Mouse (Mus musculus) limb, embryonic 14.5 days (tissue): ENCODE data around the gene Ift52. TPM values are rescaled to one million over a fixed set of nuclear protein-coding genes. Genes with fewer than 3 reads are reported as not detected.

ENCODE experiments used
- ATAC-seq: fragments of 200-750 bp; cut with Nextera tagmentation; 2 replicates; pipeline ENCODE4 v1.8.0; 2017; ENCODE audit warnings: low read depth, moderate number of reproducible peaks, moderate TSS enrichment; ENCODE audit not compliant: low FRiP score
- DNase-seq: peaks from one replicate; pipeline ENCODE4 v3.0.0-alpha.2; 2015; ENCODE audit warnings: low spot score
- H3K27ac ChIP-seq: fragments of 300-500 bp; sonication (generic); replicated peaks from 2 replicates; pipeline ENCODE4 v1.5.1; 2014; ENCODE audit warnings: low read depth, mild to moderate bottlenecking, low read length, moderate library complexity, mixed read lengths
- H3K27me3 ChIP-seq: fragments of 300-500 bp; sonication (generic); 2 replicates; pipeline ENCODE4 v1.6.1; 2014; ENCODE audit warnings: low read length, mixed read lengths; ENCODE audit not compliant: control insufficient read depth, insufficient read depth
- H3K36me3 ChIP-seq: fragments of 300-500 bp; sonication (generic); 2 replicates; pipeline ENCODE4 v1.6.1; 2014; ENCODE audit warnings: mild to moderate bottlenecking, low read length, moderate library complexity, mixed read lengths; ENCODE audit not compliant: control insufficient read depth, insufficient read depth
- H3K4me1 ChIP-seq: fragments of 300-500 bp; sonication (generic); 2 replicates; pipeline ENCODE4 v1.6.1; 2014; ENCODE audit warnings: antibody characterized with exemption, low read length, mixed read lengths; ENCODE audit not compliant: control insufficient read depth, insufficient read depth
- H3K4me2 ChIP-seq: fragments of 300-500 bp; sonication (generic); replicated peaks from 2 replicates; pipeline ENCODE4 v1.6.1; 2014; ENCODE audit warnings: low read depth, mild to moderate bottlenecking, low read length, moderate library complexity; ENCODE audit not compliant: severe bottlenecking
- H3K4me3 ChIP-seq: fragments of 300-500 bp; sonication (generic); replicated peaks from 2 replicates; pipeline ENCODE4 v1.5.1; 2014; ENCODE audit warnings: low read length
- H3K9ac ChIP-seq: fragments of 300-500 bp; sonication (generic); 2 replicates; pipeline ENCODE4 v1.6.1; 2014; ENCODE audit warnings: mild to moderate bottlenecking, low read depth, low read length, moderate library complexity; ENCODE audit not compliant: severe bottlenecking
- H3K9me3 ChIP-seq: fragments of 300-500 bp; sonication (generic); 2 replicates; pipeline ENCODE4 v1.6.1; 2016; ENCODE audit warnings: low read length; ENCODE audit not compliant: control insufficient read depth
- POLR2A ChIP-seq: fragments of 200-500 bp; IDR thresholded peaks from 2 replicates; pipeline ENCODE4 v1.8.0; 2012; ENCODE audit warnings: inconsistent platforms, mild to moderate bottlenecking, moderate library complexity, borderline replicate concordance; ENCODE audit not compliant: insufficient read depth, insufficient read length; ENCODE audit errors: extremely low read depth
- WGBS: fragments of 180-500 bp; shearing (Covaris S2); extraction: QIAGEN DNeasy Blood & Tissue Kit; methylation state at CpG from one replicate; pipeline ENCODE4 v1.1.7; 2014; 5-methylcytosine and 5-hydroxymethylcytosine counted together
- polyA plus RNA-seq, 2 experiments: library from polyadenylated mRNA; depleted of rRNA in 1 of 2; stranded (reverse) in 1 of 2; unstranded in 1 of 2; fragments of >200 nt; fragmentation: Nextera tagmentation in 1 of 2; extraction: Ambion mirVana in 1 of 2; gene quantifications; 2 replicates each; pipeline versions ENCODE4 v1.2.1 to v1.2.3; 2012 to 2014

Gene Ift52
- polyA plus RNA-seq, 2 experiments: 39.7 to 45.8 TPM

DNA sequence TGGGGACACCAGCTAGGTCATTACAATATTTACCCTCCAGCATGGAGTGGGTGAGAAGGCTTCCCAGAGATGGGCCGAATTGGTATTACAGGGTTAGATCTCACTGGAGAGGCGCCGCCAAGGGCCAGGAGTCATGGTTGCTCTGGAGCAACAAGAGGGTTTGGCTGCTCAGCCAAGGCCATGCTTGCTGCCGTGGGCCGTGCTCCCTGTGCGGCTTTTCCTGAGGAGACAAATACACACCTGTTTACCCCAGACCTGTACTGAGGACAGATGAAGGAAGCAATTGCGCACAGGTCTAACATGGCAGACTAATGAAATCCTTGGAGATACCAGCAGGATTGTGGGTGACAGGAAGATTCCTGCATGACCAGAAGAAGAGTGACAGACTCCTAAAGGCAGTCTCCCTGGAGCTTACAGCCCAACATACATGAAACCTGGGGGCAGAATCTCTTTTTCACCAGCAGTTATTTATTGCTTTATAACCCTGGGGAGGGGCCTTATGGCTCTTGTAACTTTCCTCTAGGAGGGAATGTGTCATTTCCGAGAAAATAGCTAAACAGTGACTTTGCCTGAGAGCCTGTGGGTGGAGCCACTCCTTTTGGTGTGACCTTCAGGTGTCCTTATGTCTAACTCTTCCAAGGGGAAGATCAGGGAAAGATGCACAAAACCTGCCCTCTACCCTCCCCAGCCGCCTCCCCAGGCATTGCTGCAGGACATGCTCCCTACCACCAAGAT is 56.0 kb downstream of the Ift52 start:
- WGBS: 86% methylated on average over 9 of the region's 9 CpGs
- Histone ChIP-seq H3K27me3 (no peaks in the 10 kb centered on the region), H3K27ac (no peak overlapping the region), H3K4me1 (no peaks in the 10 kb centered on the region), H3K9ac (no peak overlapping the region), H3K4me3 (no peak overlapping the region), H3K4me2 (no peak overlapping the region), H3K36me3 (peaks cover 48% of the 10 kb centered on the region), H3K9me3 (no peaks in the 10 kb centered on the region)
- no peak for TF ChIP-seq POLR2A
- ATAC-seq (no peak), DNase-seq (no peak)

DNA sequence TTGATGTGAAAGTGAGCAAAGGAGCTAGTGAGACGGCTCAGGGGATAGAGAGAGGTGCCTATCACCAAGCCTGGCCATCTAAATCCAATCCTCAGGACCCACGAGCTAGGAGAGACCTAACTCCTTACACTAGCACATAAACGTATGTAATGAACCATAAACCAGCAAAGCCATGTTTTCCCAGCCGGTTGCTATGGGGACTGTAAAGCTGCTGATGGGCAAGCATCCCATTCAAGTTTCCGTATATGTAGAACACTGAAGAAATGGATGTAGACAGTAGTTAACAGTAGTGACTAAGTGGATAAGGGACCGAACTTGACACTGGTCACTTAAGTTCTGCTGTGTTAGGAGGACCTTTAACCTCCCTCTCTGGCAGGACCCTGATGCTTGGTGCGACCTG is 56.9 kb downstream of the Ift52 start:
- no peaks in the 10 kb centered on the region for H3K27me3 ChIP-seq

DNA sequence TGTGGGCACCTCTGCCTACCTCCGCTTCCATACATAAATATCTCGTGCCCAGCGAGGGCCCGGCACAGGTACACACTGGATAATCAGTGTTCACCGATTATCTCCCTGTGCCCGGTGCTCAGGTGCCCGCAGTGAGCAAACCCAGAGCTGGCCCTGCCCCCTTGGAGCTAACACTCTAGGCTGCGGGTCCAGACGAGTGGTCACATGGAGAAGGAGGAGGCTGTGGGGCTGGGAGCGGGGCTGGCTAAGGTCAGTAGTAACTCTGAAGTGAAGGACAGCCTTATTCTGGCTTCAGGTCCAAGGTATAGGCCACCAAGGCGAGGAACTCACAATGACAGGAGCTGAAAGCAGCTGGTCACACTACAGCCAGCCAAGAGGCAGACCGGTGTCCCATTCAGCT is 57.7 kb downstream of the Ift52 start:
- no peak overlapping the region for H3K9ac ChIP-seq
- no peak for ATAC-seq
- WGBS: 93% methylated on average over 12 of the region's 12 CpGs
- no peaks in the 10 kb centered on the region for H3K4me1 ChIP-seq
- no peaks in the 10 kb centered on the region for H3K9me3 ChIP-seq
- H3K27ac ChIP-seq: no peak overlapping the region
- no peaks in the 10 kb centered on the region for H3K27me3 ChIP-seq
- no peak for TF ChIP-seq POLR2A
- no peak overlapping the region for H3K4me2 ChIP-seq
- H3K36me3 ChIP-seq: peaks cover 40% of the 10 kb centered on the region
- DNase-seq: no peak
- H3K4me3 ChIP-seq: no peak overlapping the region

More for the DNA sequence above, 56.9 kb downstream of the Ift52 start:
- H3K4me2 ChIP-seq: no peak overlapping the region
- TF ChIP-seq POLR2A: no peak
- no peak overlapping the region for H3K4me3 ChIP-seq
- ATAC-seq (no peak), DNase-seq (no peak)
- H3K9me3 ChIP-seq: no peaks in the 10 kb centered on the region
- H3K27ac ChIP-seq: no peak overlapping the region
- peaks cover 43% of the 10 kb centered on the region for H3K36me3 ChIP-seq
- 80% methylated on average over 7 of the region's 7 CpGs for WGBS
- no peaks in the 10 kb centered on the region for H3K4me1 ChIP-seq
- H3K9ac ChIP-seq: no peak overlapping the region

DNA sequence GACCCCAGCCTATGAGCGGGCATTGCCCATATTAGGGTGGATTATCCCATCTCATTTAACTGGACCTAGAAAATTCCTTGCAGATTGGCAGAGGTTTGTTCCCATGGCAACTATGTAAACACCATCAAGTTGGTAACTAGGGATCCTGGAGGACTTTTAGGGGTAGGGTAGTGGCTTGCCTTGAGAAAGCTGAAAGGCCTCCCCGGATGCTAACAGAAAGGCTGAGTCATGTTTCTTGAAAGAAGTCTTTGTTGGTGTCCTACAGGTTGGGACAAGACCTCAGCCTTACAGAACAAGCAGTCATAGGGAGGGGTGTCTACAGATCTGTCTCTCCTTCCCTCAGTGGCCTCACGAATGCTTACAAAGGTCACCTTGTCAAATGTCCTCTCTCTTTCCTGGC is 58.1 kb downstream of the Ift52 start:
- Histone ChIP-seq H3K4me1 (no peaks in the 10 kb centered on the region), H3K4me3 (no peak overlapping the region), H3K9ac (no peak overlapping the region), H3K27ac (no peak overlapping the region), H3K9me3 (no peaks in the 10 kb centered on the region), H3K4me2 (no peak overlapping the region), H3K36me3 (peaks cover 38% of the 10 kb centered on the region), H3K27me3 (no peaks in the 10 kb centered on the region)
- 78% methylated on average over 3 of the region's 3 CpGs for WGBS
- DNase-seq (no peak), ATAC-seq (no peak)
- TF ChIP-seq POLR2A: no peak

DNA sequence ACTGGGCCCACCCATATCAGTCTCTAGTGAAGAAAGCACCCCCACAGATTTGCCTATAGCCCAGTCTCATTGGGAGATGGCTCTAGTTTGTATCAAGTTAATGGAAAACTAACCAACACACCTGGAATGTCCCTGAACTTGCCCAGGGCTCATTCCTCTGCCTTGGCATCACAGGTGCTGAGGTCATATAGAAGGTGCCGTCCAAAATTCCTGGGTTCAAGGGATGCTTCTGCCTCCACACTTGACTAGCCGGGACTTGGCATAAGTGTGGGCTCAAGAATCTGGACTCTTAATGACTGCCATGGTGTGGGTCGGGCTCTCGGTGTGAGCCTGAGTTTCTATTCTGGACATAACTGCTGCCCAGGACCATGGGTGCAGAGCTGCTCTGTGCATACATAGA is 61.9 kb downstream of the Ift52 start:
- 84% methylated on average over 4 of the region's 4 CpGs for WGBS
- no peak for ATAC-seq

More for the DNA sequence above, 61.9 kb downstream of the Ift52 start:
- no peak for DNase-seq
- H3K4me1 ChIP-seq: no peaks in the 10 kb centered on the region
- H3K9ac ChIP-seq: no peak overlapping the region
- no peaks in the 10 kb centered on the region for H3K9me3 ChIP-seq
- TF ChIP-seq POLR2A: no peak
- H3K4me2 ChIP-seq: no peak overlapping the region
- H3K27ac ChIP-seq: no peak overlapping the region
- H3K27me3 ChIP-seq: no peaks in the 10 kb centered on the region
- peaks cover 23% of the 10 kb centered on the region for H3K36me3 ChIP-seq
- H3K4me3 ChIP-seq: no peak overlapping the region
